Mouse (Mus musculus): ENCODE results near the gene Commd9. TPM values are rescaled to one million over a fixed set of nuclear protein-coding genes. Genes with fewer than 3 reads are reported as not detected.

The Commd9 gene
- polyA plus RNA-seq (2012; rRNA removed), result 111 and 116 TPM in 2 replicates

GRCm38 (mm10) chr2:101885768-101886438, at the start of gene Commd9:
Gene Commd9 (plus strand): TSS chr2:101886247.
- H3K4me1 ChIP-seq (ENCODE audit: control insufficient read depth, insufficient read depth, low read length), result peaks cover 4% of the 10 kb centered on the region; the same call in 1 of the 2 replicates
- peak; percentile 94 for DNase-seq
- no peaks in the 10 kb centered on the region for H3K27me3 ChIP-seq (ENCODE audit: control insufficient read depth, insufficient read depth, low read length)
- 9% methylated on average over 22 of the region's 22 CpGs for WGBS
- peak within 1 kb of the TSS; percentile 53; the same call in 1 of the 2 replicates for H3K27ac ChIP-seq (ENCODE audit: insufficient read depth, low read length)
- peak within 1 kb of the TSS; percentile 81 for H3K4me3 ChIP-seq (replicated peaks; ENCODE audit: insufficient read depth, low read depth, low read length)
- TF ChIP-seq POLR2A (IDR thresholded peaks at IDR 0.05; ENCODE audit: borderline replicate concordance, insufficient read depth, low read length) (peak; percentile 92), CTCF (IDR thresholded peaks at IDR 0.05; ENCODE audit: borderline replicate concordance, insufficient read depth, low read depth, low read length) (no peak)

- no peak for DNase-seq
- no peak overlapping the region for H3K4me3 ChIP-seq (replicated peaks; ENCODE audit: insufficient read depth, low read depth, low read length)
- H3K4me1 ChIP-seq (ENCODE audit: control insufficient read depth, insufficient read depth, low read length), result no peaks in the 10 kb centered on the region
- no peaks in the 10 kb centered on the region for H3K27me3 ChIP-seq (ENCODE audit: control insufficient read depth, insufficient read depth, low read length)
- H3K27ac ChIP-seq (ENCODE audit: insufficient read depth, low read length), result no peak overlapping the region
- WGBS, result 87% methylated on average over 7 of the region's 7 CpGs
- no peak for TF ChIP-seq CTCF (IDR thresholded peaks at IDR 0.05; ENCODE audit: borderline replicate concordance, insufficient read depth, low read depth, low read length)
- TF ChIP-seq POLR2A (IDR thresholded peaks at IDR 0.05; ENCODE audit: borderline replicate concordance, insufficient read depth, low read length), result no peak
These were observed 43.3 kb upstream of the Commd9 start for GRCm38 (mm10) chr2:101842756-101843155.

GRCm38 (mm10) chr2:101854792-101855191, 31.3 kb upstream of the Commd9 start:
- H3K27ac ChIP-seq (ENCODE audit: insufficient read depth, low read length), result no peak overlapping the region
- TF ChIP-seq POLR2A (IDR thresholded peaks at IDR 0.05; ENCODE audit: borderline replicate concordance, insufficient read depth, low read length), result no peak
- TF ChIP-seq CTCF (IDR thresholded peaks at IDR 0.05; ENCODE audit: borderline replicate concordance, insufficient read depth, low read depth, low read length), result no peak
- H3K4me1 ChIP-seq (ENCODE audit: control insufficient read depth, insufficient read depth, low read length), result no peaks in the 10 kb centered on the region
- DNase-seq, result no peak
- 18% methylated on average over 7 of the region's 7 CpGs for WGBS
- no peaks in the 10 kb centered on the region for H3K27me3 ChIP-seq (ENCODE audit: control insufficient read depth, insufficient read depth, low read length)
- no peak overlapping the region for H3K4me3 ChIP-seq (replicated peaks; ENCODE audit: insufficient read depth, low read depth, low read length)

GRCm38 (mm10) chr2:101856174-101856573, 29.9 kb upstream of the Commd9 start:
- TF ChIP-seq CTCF (IDR thresholded peaks at IDR 0.05; ENCODE audit: borderline replicate concordance, insufficient read depth, low read depth, low read length) (no peak), POLR2A (IDR thresholded peaks at IDR 0.05; ENCODE audit: borderline replicate concordance, insufficient read depth, low read length) (no peak)
- Histone ChIP-seq H3K4me3 (replicated peaks; ENCODE audit: insufficient read depth, low read depth, low read length) (no peak overlapping the region), H3K4me1 (ENCODE audit: control insufficient read depth, insufficient read depth, low read length) (no peaks in the 10 kb centered on the region), H3K27ac (ENCODE audit: insufficient read depth, low read length) (no peak overlapping the region), H3K27me3 (ENCODE audit: control insufficient read depth, insufficient read depth, low read length) (no peaks in the 10 kb centered on the region)
- 91% methylated on average over 9 of the region's 9 CpGs for WGBS
- no peak for DNase-seq

- WGBS, result 85% methylated on average over 3 of the region's 3 CpGs
- H3K4me3 ChIP-seq (replicated peaks; ENCODE audit: insufficient read depth, low read depth, low read length), result no peak overlapping the region
- no peaks in the 10 kb centered on the region for H3K4me1 ChIP-seq (ENCODE audit: control insufficient read depth, insufficient read depth, low read length)
- TF ChIP-seq POLR2A (IDR thresholded peaks at IDR 0.05; ENCODE audit: borderline replicate concordance, insufficient read depth, low read length) (no peak), CTCF (IDR thresholded peaks at IDR 0.05; ENCODE audit: borderline replicate concordance, insufficient read depth, low read depth, low read length) (no peak)
- DNase-seq, result no peak
- no peak overlapping the region for H3K27ac ChIP-seq (ENCODE audit: insufficient read depth, low read length)
- no peaks in the 10 kb centered on the region for H3K27me3 ChIP-seq (ENCODE audit: control insufficient read depth, insufficient read depth, low read length)
These were observed 25.0 kb upstream of the Commd9 start for GRCm38 (mm10) chr2:101860920-101861485.

GRCm38 (mm10) chr2:101862219-101863123, 23.6 kb upstream of the Commd9 start:
- no peak overlapping the region for H3K27ac ChIP-seq (ENCODE audit: insufficient read depth, low read length)
- 53% methylated on average over 15 of the region's 15 CpGs for WGBS
- H3K4me1 ChIP-seq (ENCODE audit: control insufficient read depth, insufficient read depth, low read length), result no peaks in the 10 kb centered on the region
- no peak for TF ChIP-seq CTCF (IDR thresholded peaks at IDR 0.05; ENCODE audit: borderline replicate concordance, insufficient read depth, low read depth, low read length)
- TF ChIP-seq POLR2A (IDR thresholded peaks at IDR 0.05; ENCODE audit: borderline replicate concordance, insufficient read depth, low read length), result no peak
- no peaks in the 10 kb centered on the region for H3K27me3 ChIP-seq (ENCODE audit: control insufficient read depth, insufficient read depth, low read length)
- H3K4me3 ChIP-seq (replicated peaks; ENCODE audit: insufficient read depth, low read depth, low read length), result no peak overlapping the region
- DNase-seq, result no peak

- H3K4me3 ChIP-seq (replicated peaks; ENCODE audit: insufficient read depth, low read depth, low read length), result no peak overlapping the region
- H3K27me3 ChIP-seq (ENCODE audit: control insufficient read depth, insufficient read depth, low read length), result no peaks in the 10 kb centered on the region
- no peak for DNase-seq
- H3K4me1 ChIP-seq (ENCODE audit: control insufficient read depth, insufficient read depth, low read length), result no peaks in the 10 kb centered on the region
- TF ChIP-seq CTCF (IDR thresholded peaks at IDR 0.05; ENCODE audit: borderline replicate concordance, insufficient read depth, low read depth, low read length) (no peak), POLR2A (IDR thresholded peaks at IDR 0.05; ENCODE audit: borderline replicate concordance, insufficient read depth, low read length) (no peak)
- no peak overlapping the region for H3K27ac ChIP-seq (ENCODE audit: insufficient read depth, low read length)
- WGBS, result 87% methylated on average over 4 of the region's 4 CpGs
These were observed 17.4 kb upstream of the Commd9 start for GRCm38 (mm10) chr2:101868683-101869082.
